Mouse (Mus musculus): ENCODE measurements around the gene Tgfb2.

DNA sequence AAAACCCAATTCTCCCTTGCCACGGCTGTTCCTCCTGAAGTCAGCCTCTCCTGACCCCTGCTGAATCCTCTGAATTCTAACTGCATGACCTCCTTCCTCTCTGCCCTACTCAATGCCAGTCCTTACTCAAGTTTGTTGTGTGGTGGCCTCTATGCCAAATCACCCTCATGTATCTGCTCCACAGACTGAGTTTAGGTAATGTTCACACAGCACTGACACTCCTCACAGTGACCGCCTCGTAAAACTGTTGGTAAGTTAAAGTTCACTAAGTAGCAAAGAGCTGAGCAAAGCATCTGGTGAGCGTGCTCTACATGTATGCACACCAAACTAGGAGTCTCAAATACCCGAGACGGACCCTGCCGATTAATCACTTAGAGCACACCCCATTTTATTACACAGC, 20.3 kb upstream of the Tgfb2 start:
- TF ChIP-seq EP300 (IDR thresholded peaks at IDR 0.05; ENCODE audit: low read depth) (no peak), CTCF (IDR thresholded peaks at IDR 0.05; ENCODE audit: low read depth) (no peak)
